Comparison of ENCODE assay signal across 24 mouse cellular contexts in genomic region chr9:95478443-95478842, GRCm38 (mm10).
"Had no signal": no experiment of that assay in that cellular context is flagged by ENCODE, and none has a peak within 500 bp of the region (broad histone marks: within the 10 kb centered on the region; RNA-seq: fewer than 3 reads in every experiment).

No protein-coding gene starts in this region.

- H3K27ac ChIP-seq: embryonic facial prominence, embryonic 10.5 days; embryonic facial prominence, embryonic 12.5 days; embryonic facial prominence, embryonic 13.5 days; embryonic facial prominence, embryonic 15.5 days; forebrain, embryonic 10.5 days; forebrain, embryonic 12.5 days; forebrain, embryonic 13.5 days; forebrain, embryonic 15.5 days; gastrocnemius, adult 2 months had no signal

- H3K4me3 ChIP-seq: embryonic facial prominence, embryonic 10.5 days; embryonic facial prominence, embryonic 12.5 days; embryonic facial prominence, embryonic 13.5 days; embryonic facial prominence, embryonic 15.5 days; erythroblast, embryonic 14.5 days; forebrain, embryonic 10.5 days; forebrain, embryonic 12.5 days; forebrain, embryonic 13.5 days; forebrain, embryonic 15.5 days; gastrocnemius, adult 2 months had no signal

- H3K9ac ChIP-seq: embryonic facial prominence, embryonic 12.5 days; embryonic facial prominence, embryonic 13.5 days; embryonic facial prominence, embryonic 15.5 days; forebrain, embryonic 12.5 days; forebrain, embryonic 13.5 days; forebrain, embryonic 15.5 days; forebrain, postnatal 0 days had no signal

- H3K9me3 ChIP-seq: embryonic facial prominence, embryonic 10.5 days; embryonic facial prominence, embryonic 12.5 days; embryonic facial prominence, embryonic 13.5 days; embryonic facial prominence, embryonic 15.5 days; forebrain, embryonic 10.5 days; forebrain, embryonic 12.5 days; forebrain, embryonic 13.5 days; forebrain, embryonic 15.5 days had no signal

- H3K4me2 ChIP-seq: embryonic facial prominence, embryonic 12.5 days; embryonic facial prominence, embryonic 13.5 days; embryonic facial prominence, embryonic 15.5 days; forebrain, embryonic 12.5 days; forebrain, embryonic 13.5 days; forebrain, embryonic 15.5 days had no signal

- H3K27me3 ChIP-seq: embryonic facial prominence, embryonic 12.5 days; embryonic facial prominence, embryonic 13.5 days; embryonic facial prominence, embryonic 15.5 days; forebrain, embryonic 12.5 days; forebrain, embryonic 13.5 days; forebrain, embryonic 15.5 days had no signal

- H3K4me1 ChIP-seq: embryonic facial prominence, embryonic 10.5 days; embryonic facial prominence, embryonic 12.5 days; embryonic facial prominence, embryonic 13.5 days; embryonic facial prominence, embryonic 15.5 days; forebrain, embryonic 10.5 days; forebrain, embryonic 12.5 days; forebrain, embryonic 13.5 days; forebrain, embryonic 15.5 days had no signal

- DNase-seq: cerebellum, adult 8-10 months; cerebellum, adult 9-10 months; cerebellum, adult 9-11 months; cerebellum, postnatal 10 days; cerebellum, postnatal 14 days; cerebellum, postnatal 25 days; cerebellum, postnatal 36 days; embryo, embryonic 11 days; forebrain, postnatal 0 days; gastrocnemius, adult 2 months; gastrocnemius, postnatal 10 days; gastrocnemius, postnatal 14 days; gastrocnemius, postnatal 25 days; gastrocnemius, postnatal 36 days; heart, adult 18-20 months had no signal
